Mouse (Mus musculus): ENCODE results near the gene Gm4559.
"Not testable (repeated sequence)": the region's sequence is repeated elsewhere in the genome, so short reads cannot be mapped to it uniquely, and the experiment has no call there.

Gm4559 gene

GRCm38 (mm10) chr7:142274263-142274662 is at the start of gene Gm4559:
Gene Gm4559, minus strand, starts transcription at chr7:142274363.
- not testable (repeated sequence) for DNase-seq (ENCODE audit: low read depth, low spot score)

- DNase-seq (ENCODE audit: low read depth, low spot score), result no peak
Measured at GRCm38 (mm10) chr7:142323396-142324117, 49.4 kb upstream of the Gm4559 start.

- no peak for DNase-seq (ENCODE audit: low read depth, low spot score)
Measured at GRCm38 (mm10) chr7:142322641-142323040, 48.5 kb upstream of the Gm4559 start.

GRCm38 (mm10) chr7:142321637-142322306 is 47.6 kb upstream of the Gm4559 start:
- DNase-seq (ENCODE audit: low read depth, low spot score), result not testable (repeated sequence)

- DNase-seq (ENCODE audit: low read depth, low spot score), result no peak
Measured at GRCm38 (mm10) chr7:142320906-142321305, 46.7 kb upstream of the Gm4559 start.

GRCm38 (mm10) chr7:142319124-142319523 is 45.0 kb upstream of the Gm4559 start:
- DNase-seq (ENCODE audit: low read depth, low spot score), result no peak

GRCm38 (mm10) chr7:142317216-142317615 is 43.1 kb upstream of the Gm4559 start:
- no peak for DNase-seq (ENCODE audit: low read depth, low spot score)

GRCm38 (mm10) chr7:142316558-142316957 is 42.4 kb upstream of the Gm4559 start:
- DNase-seq (ENCODE audit: low read depth, low spot score), result peak; percentile 64

- DNase-seq (ENCODE audit: low read depth, low spot score), result no peak
Measured at GRCm38 (mm10) chr7:142314600-142315285, 40.6 kb upstream of the Gm4559 start.

- DNase-seq (ENCODE audit: low read depth, low spot score), result not testable (repeated sequence)
Measured at GRCm38 (mm10) chr7:142303929-142304328, 29.8 kb upstream of the Gm4559 start.

- DNase-seq (ENCODE audit: low read depth, low spot score), result no peak
Measured at GRCm38 (mm10) chr7:142303249-142303648, 29.1 kb upstream of the Gm4559 start, which contains the start of gene Krtap5-4. Gene Krtap5-4, plus strand, starts transcription at chr7:142303549.

GRCm38 (mm10) chr7:142297018-142297417 is 22.9 kb upstream of the Gm4559 start, which contains the start of gene Krtap5-1:
Gene Krtap5-1, minus strand, starts transcription at chr7:142297118.
- DNase-seq (ENCODE audit: low read depth, low spot score), result not testable (repeated sequence)

GRCm38 (mm10) chr7:142296108-142296507 is 21.9 kb upstream of the Gm4559 start:
- not testable (repeated sequence) for DNase-seq (ENCODE audit: low read depth, low spot score)

- DNase-seq (ENCODE audit: low read depth, low spot score), result no peak
Measured at GRCm38 (mm10) chr7:142295418-142295817, 21.3 kb upstream of the Gm4559 start.

GRCm38 (mm10) chr7:142293851-142294250 is 19.7 kb upstream of the Gm4559 start:
- DNase-seq (ENCODE audit: low read depth, low spot score), result peak; percentile 63

GRCm38 (mm10) chr7:142285910-142286612 is 11.9 kb upstream of the Gm4559 start:
- DNase-seq (ENCODE audit: low read depth, low spot score), result not testable (repeated sequence)

- DNase-seq (ENCODE audit: low read depth, low spot score), result no peak
Measured at GRCm38 (mm10) chr7:142285130-142285835, 11.1 kb upstream of the Gm4559 start.

GRCm38 (mm10) chr7:142284615-142285080 is 10.5 kb upstream of the Gm4559 start:
- peak; percentile 90 for DNase-seq (ENCODE audit: low read depth, low spot score)

GRCm38 (mm10) chr7:142284023-142284591 is 9.9 kb upstream of the Gm4559 start:
- DNase-seq (ENCODE audit: low read depth, low spot score), result peak; percentile 76

- DNase-seq (ENCODE audit: low read depth, low spot score), result not testable (repeated sequence)
Measured at GRCm38 (mm10) chr7:142282847-142283246, 8.7 kb upstream of the Gm4559 start.

All from CD4-positive, CD25-positive, alpha-beta regulatory T cell, adult 2 months (primary cell).